Mouse (Mus musculus): Measurements from ENCODE around the gene Nr1d1. TPM values are rescaled to one million over a fixed set of nuclear protein-coding genes. Genes with fewer than 3 reads are reported as not detected.

Nr1d1 gene
- polyA plus RNA-seq, 1 experiment from 2014 or later = 4.3 TPM

GRCm38 (mm10) chr11:98766816-98767215, 8.3 kb downstream of the Nr1d1 start:
- peak; percentile 6; the same call in 1 of the 2 replicates for ATAC-seq (ENCODE audit: low FRiP score, low read depth)
- H3K4me1 ChIP-seq (replicated peaks) = peaks cover 44% of the 10 kb centered on the region
- H3K9ac ChIP-seq = no peak overlapping the region

DNA sequence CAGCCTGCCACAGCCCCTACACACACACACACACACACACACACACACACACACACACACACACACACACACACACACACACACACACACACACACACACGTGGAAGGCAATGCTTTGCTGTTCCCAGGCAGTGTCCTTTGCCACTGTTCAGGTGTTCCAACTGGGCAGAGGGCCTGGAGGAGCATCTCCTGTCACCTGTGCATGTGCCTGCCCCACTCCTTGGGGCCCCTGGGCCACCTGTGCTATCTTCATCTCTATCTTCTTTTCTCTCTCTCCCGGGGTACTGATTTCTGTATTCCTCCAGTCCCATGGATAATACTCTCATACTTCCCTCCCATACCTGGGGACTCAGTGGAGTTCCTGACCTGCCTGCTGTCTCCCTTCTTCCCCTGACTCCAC, 8.8 kb downstream of the Nr1d1 start:
- 38% methylated on average over 2 of the region's 2 CpGs for WGBS
- Histone ChIP-seq H3K36me3 (peaks cover 57% of the 10 kb centered on the region), H3K27ac (replicated peaks) (peak overlapping the region; percentile 71; the same call in 1 of the 2 replicates), H3K27me3 (no peaks in the 10 kb centered on the region), H3K4me3 (no peak overlapping the region), H3K4me1 (replicated peaks) (peaks cover 44% of the 10 kb centered on the region), H3K9ac (no peak overlapping the region), H3K4me2 (no peak overlapping the region), H3K9me3 (no peaks in the 10 kb centered on the region)
- no peak for ATAC-seq (ENCODE audit: low FRiP score, low read depth)

More at GRCm38 (mm10) chr11:98766816-98767215, 8.3 kb downstream of the Nr1d1 start:
- no peaks in the 10 kb centered on the region for H3K9me3 ChIP-seq
- no peak overlapping the region for H3K4me2 ChIP-seq
- H3K27ac ChIP-seq (replicated peaks) = peak overlapping the region; percentile 71
- H3K36me3 ChIP-seq = peaks cover 52% of the 10 kb centered on the region
- no peaks in the 10 kb centered on the region for H3K27me3 ChIP-seq
- H3K4me3 ChIP-seq = no peak overlapping the region
- 44% methylated on average over 5 of the region's 5 CpGs for WGBS

- ATAC-seq (ENCODE audit: low FRiP score, low read depth) = no peak
- Histone ChIP-seq H3K4me2 (no peak overlapping the region), H3K9ac (no peak overlapping the region), H3K4me3 (no peak overlapping the region), H3K27me3 (no peaks in the 10 kb centered on the region), H3K36me3 (peaks cover 62% of the 10 kb centered on the region), H3K4me1 (replicated peaks) (peaks cover 44% of the 10 kb centered on the region), H3K9me3 (no peaks in the 10 kb centered on the region), H3K27ac (replicated peaks) (peak overlapping the region; percentile 71)
- 26% methylated on average over 9 of the region's 9 CpGs for WGBS
These were observed 9.5 kb downstream of the Nr1d1 start for GRCm38 (mm10) chr11:98765421-98766309.

DNA sequence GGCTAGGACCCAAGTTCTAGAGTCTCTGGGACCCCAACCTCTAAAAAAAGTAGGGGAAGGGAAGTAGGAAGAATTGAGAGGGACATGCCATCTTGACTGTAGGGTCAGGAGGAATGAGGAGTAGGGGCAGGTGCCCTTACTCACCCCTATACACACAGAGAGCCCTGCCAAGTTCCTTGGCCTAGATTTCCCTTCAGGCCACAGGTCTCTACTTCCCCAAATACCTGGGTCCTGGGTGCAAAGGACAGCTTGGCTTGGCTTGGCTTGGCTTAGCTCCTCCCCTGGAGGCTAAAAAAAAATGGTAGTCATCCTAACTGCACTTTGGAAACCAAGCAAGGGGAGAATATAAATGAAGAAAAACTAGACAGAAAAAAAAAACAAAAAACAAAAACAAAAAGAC, 10.4 kb downstream of the Nr1d1 start:
- H3K27me3 ChIP-seq = no peaks in the 10 kb centered on the region
- H3K9me3 ChIP-seq = no peaks in the 10 kb centered on the region
- H3K4me1 ChIP-seq (replicated peaks) = peaks cover 44% of the 10 kb centered on the region
- H3K4me2 ChIP-seq = no peak overlapping the region
- peaks cover 63% of the 10 kb centered on the region for H3K36me3 ChIP-seq
- no peak overlapping the region for H3K4me3 ChIP-seq
- H3K9ac ChIP-seq = no peak overlapping the region
- peak overlapping the region; percentile 71; the same call in 1 of the 2 replicates for H3K27ac ChIP-seq (replicated peaks)
- ATAC-seq (ENCODE audit: low FRiP score, low read depth) = no peak

DNA sequence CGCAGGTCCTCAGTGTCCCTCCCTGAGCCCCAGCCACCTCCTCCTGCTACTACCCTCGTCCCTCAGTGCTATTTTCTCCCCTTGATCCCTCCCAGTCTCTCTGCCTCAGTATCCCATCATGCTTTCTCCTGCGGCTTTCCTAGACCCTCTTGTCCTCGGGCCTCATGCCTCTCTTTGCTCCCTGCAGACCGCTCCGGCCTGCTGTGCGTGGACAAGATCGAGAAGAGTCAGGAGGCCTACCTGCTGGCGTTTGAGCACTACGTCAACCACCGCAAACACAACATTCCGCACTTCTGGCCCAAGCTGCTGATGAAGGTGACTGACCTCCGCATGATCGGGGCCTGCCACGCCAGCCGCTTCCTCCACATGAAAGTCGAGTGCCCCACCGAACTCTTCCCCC, 11.0 kb downstream of the Nr1d1 start:
- 84% methylated on average over 18 of the region's 18 CpGs for WGBS
- Histone ChIP-seq H3K4me2 (no peak overlapping the region), H3K9me3 (no peaks in the 10 kb centered on the region), H3K4me1 (replicated peaks) (peaks cover 44% of the 10 kb centered on the region), H3K36me3 (peaks cover 58% of the 10 kb centered on the region), H3K27ac (replicated peaks) (0 out of 2 replicates have a peak overlapping the region, but pooled peaks have one; percentile 10), H3K9ac (no peak overlapping the region), H3K27me3 (no peaks in the 10 kb centered on the region), H3K4me3 (no peak overlapping the region)
- ATAC-seq (ENCODE audit: low FRiP score, low read depth) = no peak

GRCm38 (mm10) chr11:98763502-98763861, 11.7 kb downstream of the Nr1d1 start:
- peaks cover 39% of the 10 kb centered on the region for H3K4me1 ChIP-seq (replicated peaks)
- 85% methylated on average over 8 of the region's 8 CpGs for WGBS
- peaks cover 58% of the 10 kb centered on the region for H3K36me3 ChIP-seq
- no peaks in the 10 kb centered on the region for H3K9me3 ChIP-seq
- H3K9ac ChIP-seq = no peak overlapping the region
- no peak overlapping the region for H3K4me2 ChIP-seq
- ATAC-seq (ENCODE audit: low FRiP score, low read depth) = no peak
- H3K4me3 ChIP-seq = no peak overlapping the region
- H3K27ac ChIP-seq (replicated peaks) = no peak overlapping the region
- H3K27me3 ChIP-seq = no peaks in the 10 kb centered on the region

DNA sequence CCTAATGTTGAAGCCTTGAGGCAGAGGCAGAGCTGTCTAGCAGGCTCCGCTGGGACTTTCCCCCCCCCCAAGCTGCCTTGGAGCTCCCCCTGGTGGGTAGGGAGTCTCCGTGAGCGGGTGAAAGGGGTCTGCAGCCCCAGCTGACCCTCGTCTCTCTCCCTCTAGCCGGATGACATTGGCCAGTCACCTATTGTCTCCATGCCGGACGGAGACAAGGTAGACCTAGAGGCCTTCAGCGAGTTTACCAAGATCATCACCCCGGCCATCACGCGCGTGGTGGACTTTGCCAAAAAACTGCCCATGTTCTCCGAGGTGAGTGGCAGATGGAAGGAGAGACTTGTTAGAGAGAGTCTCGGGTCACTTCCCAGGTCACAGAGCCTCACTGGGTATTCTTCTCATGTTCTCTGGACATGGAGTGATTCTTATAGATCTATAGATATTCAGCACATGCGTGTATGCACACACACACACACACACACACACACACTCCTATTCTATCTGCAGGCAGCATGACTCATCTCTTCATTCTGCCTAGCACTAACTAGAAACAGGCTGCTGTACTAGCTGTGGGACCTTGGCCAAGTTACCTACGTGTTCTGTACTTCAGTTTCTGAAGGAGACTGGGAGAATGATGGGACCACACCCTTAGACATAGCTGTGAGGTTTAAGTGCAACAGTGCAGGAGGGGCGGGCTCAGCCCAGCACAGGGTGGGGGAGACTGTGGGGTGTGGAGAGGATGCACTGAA, 12.2 kb downstream of the Nr1d1 start:
- H3K27ac ChIP-seq (replicated peaks) = no peak overlapping the region
- H3K27me3 ChIP-seq = no peaks in the 10 kb centered on the region
- no peak overlapping the region for H3K4me3 ChIP-seq
- no peak for ATAC-seq (ENCODE audit: low FRiP score, low read depth)
- H3K36me3 ChIP-seq = peaks cover 60% of the 10 kb centered on the region
- no peak overlapping the region for H3K4me2 ChIP-seq
- no peaks in the 10 kb centered on the region for H3K9me3 ChIP-seq
- peaks cover 33% of the 10 kb centered on the region for H3K4me1 ChIP-seq (replicated peaks)
- no peak overlapping the region for H3K9ac ChIP-seq
- WGBS = 65% methylated on average over 17 of the region's 17 CpGs

DNA sequence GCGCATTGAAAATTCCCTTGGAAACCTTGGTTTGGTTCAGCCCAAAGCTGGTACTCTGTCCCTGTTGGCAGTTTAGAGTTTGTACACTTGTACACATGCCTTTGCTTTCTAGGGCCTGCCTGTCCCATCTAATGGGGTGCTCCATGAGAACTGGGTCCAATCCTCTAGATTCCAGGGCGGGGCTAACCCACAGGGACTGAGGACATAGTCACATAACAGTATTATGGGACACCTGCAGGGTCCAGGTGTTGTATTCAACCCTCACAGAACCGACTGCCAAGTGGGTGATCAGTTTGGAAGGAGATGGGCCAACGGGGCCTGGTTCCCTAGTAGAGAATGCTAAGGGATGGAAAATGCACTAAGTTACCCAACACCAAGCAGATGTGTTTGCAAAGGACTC, 13.2 kb downstream of the Nr1d1 start:
- Histone ChIP-seq H3K36me3 (peaks cover 69% of the 10 kb centered on the region), H3K9ac (no peak overlapping the region), H3K4me2 (no peak overlapping the region), H3K4me3 (no peak overlapping the region), H3K27me3 (no peaks in the 10 kb centered on the region), H3K9me3 (no peaks in the 10 kb centered on the region), H3K4me1 (replicated peaks) (peaks cover 23% of the 10 kb centered on the region), H3K27ac (replicated peaks) (no peak overlapping the region)
- ATAC-seq (ENCODE audit: low FRiP score, low read depth) = no peak
- WGBS = 93% methylated on average over 4 of the region's 4 CpGs

DNA sequence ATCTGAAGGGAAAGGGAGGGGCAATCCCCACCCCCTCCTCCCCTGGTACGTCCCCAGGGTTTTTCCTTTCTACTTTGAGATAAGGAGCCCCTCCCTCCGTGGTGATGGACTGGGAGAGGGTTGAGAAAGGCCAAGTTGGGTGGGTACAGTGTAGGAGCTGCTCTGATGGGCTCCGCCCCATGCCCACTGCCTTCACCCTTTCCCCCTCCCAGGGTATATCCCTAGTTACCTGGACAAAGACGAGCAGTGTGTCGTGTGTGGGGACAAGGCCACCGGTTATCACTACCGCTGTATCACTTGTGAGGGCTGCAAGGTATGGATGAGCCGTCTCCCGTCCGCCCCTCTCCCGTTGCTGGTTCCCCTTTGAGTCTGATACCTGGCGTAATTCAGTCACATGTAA, 18.4 kb downstream of the Nr1d1 start:
- Histone ChIP-seq H3K9ac (no peak overlapping the region), H3K9me3 (no peaks in the 10 kb centered on the region), H3K36me3 (peaks cover 69% of the 10 kb centered on the region), H3K4me1 (replicated peaks) (peaks cover 33% of the 10 kb centered on the region), H3K4me3 (no peak overlapping the region), H3K4me2 (no peak overlapping the region), H3K27me3 (no peaks in the 10 kb centered on the region), H3K27ac (replicated peaks) (no peak overlapping the region)
- WGBS = 95% methylated on average over 12 of the region's 12 CpGs
- no peak for ATAC-seq (ENCODE audit: low FRiP score, low read depth)

DNA sequence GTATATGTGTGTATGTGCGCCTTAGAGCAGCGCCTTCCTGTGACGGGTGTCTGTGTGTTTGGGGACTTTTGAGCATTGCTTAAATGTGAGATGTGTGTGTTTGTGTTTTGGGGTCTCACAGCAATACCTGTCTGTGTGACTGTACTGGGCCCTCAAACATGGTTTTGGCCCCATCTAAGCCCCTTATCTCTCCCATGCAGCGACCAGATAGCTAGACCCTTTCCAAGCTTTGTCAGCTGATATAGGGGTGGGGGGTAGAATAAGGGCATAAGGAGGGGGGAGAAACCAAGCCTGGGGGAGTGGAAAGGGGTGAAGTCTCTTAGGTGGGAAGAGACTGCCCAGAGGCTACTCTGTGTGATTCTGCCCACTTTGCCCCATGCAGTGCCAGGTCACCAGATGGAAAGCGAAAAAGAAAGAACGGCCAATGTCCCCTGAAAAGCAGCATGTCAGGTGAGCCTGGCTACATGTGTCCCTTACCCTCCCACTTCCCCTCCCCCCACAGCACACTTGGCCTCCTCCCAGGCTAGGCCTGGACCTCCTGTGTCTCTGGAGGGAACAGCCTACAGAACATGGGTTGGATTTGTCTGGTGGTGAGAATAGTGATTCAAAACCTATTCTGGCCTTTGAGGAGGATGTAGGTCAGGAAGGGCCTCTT, 19.3 kb downstream of the Nr1d1 start:
- no peaks in the 10 kb centered on the region for H3K27me3 ChIP-seq
- ATAC-seq (ENCODE audit: low FRiP score, low read depth) = no peak
- H3K27ac ChIP-seq (replicated peaks) = no peak overlapping the region
- 85% methylated on average over 6 of the region's 6 CpGs for WGBS
- no peaks in the 10 kb centered on the region for H3K9me3 ChIP-seq
- peaks cover 42% of the 10 kb centered on the region for H3K4me1 ChIP-seq (replicated peaks)
- H3K4me2 ChIP-seq = no peak overlapping the region
- no peak overlapping the region for H3K4me3 ChIP-seq
- H3K36me3 ChIP-seq = peaks cover 62% of the 10 kb centered on the region
- H3K9ac ChIP-seq = no peak overlapping the region

DNA sequence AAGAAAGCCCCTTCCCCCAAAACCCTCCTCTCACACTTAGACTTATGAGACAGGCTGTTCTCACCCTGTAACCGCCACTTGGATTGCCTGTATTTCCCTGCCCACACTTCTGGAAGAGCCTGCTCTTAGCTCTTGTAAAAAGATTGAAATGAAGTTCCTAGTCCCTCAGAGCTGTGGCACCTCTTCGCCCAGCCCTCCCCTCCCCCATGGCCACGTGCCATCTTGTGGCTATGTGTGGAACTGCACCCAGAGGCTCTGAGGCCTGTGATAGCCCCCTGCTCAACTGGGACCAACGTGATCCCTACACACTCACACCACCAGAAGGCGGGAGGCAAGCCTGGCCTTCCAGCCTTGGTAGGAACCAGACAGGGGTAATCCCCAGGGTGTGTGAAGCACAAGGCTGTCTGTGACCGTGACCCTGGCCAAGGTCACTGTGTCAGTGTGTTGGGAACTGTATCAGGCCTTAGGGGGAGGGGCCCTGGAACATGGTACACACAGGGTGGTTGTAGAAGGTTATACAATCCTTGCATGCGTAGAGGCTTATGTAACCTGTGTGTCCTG, 20.4 kb downstream of the Nr1d1 start:
- no peaks in the 10 kb centered on the region for H3K9me3 ChIP-seq
- peaks cover 53% of the 10 kb centered on the region for H3K36me3 ChIP-seq
- WGBS = 22% methylated on average over 7 of the region's 7 CpGs
- H3K4me2 ChIP-seq = no peak overlapping the region
- H3K4me1 ChIP-seq (replicated peaks) = peaks cover 54% of the 10 kb centered on the region
- H3K27ac ChIP-seq (replicated peaks) = peak overlapping the region; percentile 68
- no peak for ATAC-seq (ENCODE audit: low FRiP score, low read depth)
- H3K27me3 ChIP-seq = no peaks in the 10 kb centered on the region
- no peak overlapping the region for H3K9ac ChIP-seq
- H3K4me3 ChIP-seq = no peak overlapping the region

Measured in hindbrain, embryonic 15.5 days (tissue).